Mouse (Mus musculus) midbrain, embryonic 10.5 days (tissue): ENCODE measurements at regions not wholly inside any gene's neighbourhood (a gene's known extent, or its start where the extent isn't known, plus 50 kb on each side); places are given as distances from the start of the nearest gene placed in this dataset.
A peak's percentile ranks its signal among the peaks of the same experiment; 100 is the strongest.

ENCODE experiments used
- DNase-seq: peaks from one replicate; pipeline ENCODE4 v3.0.0-alpha.2; 2017; ENCODE audit warnings: low spot score
- H3K27ac ChIP-seq: fragments of 300-500 bp; sonication (generic); replicated peaks from 2 replicates; pipeline ENCODE4 v1.5.1; 2016; ENCODE audit warnings: mild to moderate bottlenecking
- H3K27me3 ChIP-seq: fragments of 300-500 bp; sonication (generic); 2 replicates; pipeline ENCODE4 v1.6.1; 2016; ENCODE audit warnings: low read depth, mild to moderate bottlenecking; ENCODE audit not compliant: poor library complexity, severe bottlenecking
- H3K36me3 ChIP-seq: fragments of 300-500 bp; sonication (generic); 2 replicates; pipeline ENCODE4 v1.6.1; 2016; ENCODE audit warnings: mild to moderate bottlenecking, moderate library complexity
- H3K4me1 ChIP-seq: fragments of 300-500 bp; sonication (generic); 2 replicates; pipeline ENCODE4 v1.6.1; 2016
- H3K4me3 ChIP-seq: fragments of 300-500 bp; sonication (generic); 2 replicates; pipeline ENCODE4 v1.5.1; 2016; ENCODE audit warnings: mild to moderate bottlenecking, moderate library complexity
- H3K9me3 ChIP-seq: fragments of 300-500 bp; sonication (generic); replicated peaks from 2 replicates; pipeline ENCODE4 v1.6.1; 2016; ENCODE audit warnings: mild to moderate bottlenecking
- WGBS: fragments of 180-500 bp; shearing (Covaris S2); methylation state at CpG from one replicate; pipeline ENCODE4 v1.1.7; 2016; 5-methylcytosine and 5-hydroxymethylcytosine counted together

DNA sequence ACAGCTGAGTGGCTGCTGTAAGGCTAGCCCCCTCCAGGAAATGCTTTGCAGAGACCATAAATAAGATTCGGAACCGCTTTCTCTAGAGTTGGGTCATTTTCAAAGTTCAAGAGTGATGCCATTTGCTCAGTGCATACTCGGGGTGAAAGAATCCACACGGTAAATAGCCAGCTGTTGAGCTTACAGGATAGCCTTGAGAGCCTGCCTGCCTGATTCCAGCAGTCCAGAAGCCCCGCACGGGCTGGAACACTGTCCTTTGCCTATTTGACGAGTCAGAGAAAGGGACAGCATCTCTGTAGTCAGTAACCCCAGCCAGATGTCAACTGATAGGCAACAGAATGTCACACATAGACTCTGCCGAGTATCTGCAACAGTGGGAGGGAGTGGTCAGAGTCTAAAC, 140.7 kb downstream of the Zfp365 start:
- H3K36me3 ChIP-seq, result no peaks in the 10 kb centered on the region
- WGBS, result 87% methylated on average over 8 of the region's 8 CpGs
- H3K27ac ChIP-seq, result no peak overlapping the region
- H3K9me3 ChIP-seq, result no peaks in the 10 kb centered on the region
- H3K4me3 ChIP-seq, result no peak overlapping the region
- no peaks in the 10 kb centered on the region for H3K27me3 ChIP-seq
- DNase-seq, result no peak
- H3K4me1 ChIP-seq, result no peaks in the 10 kb centered on the region

DNA sequence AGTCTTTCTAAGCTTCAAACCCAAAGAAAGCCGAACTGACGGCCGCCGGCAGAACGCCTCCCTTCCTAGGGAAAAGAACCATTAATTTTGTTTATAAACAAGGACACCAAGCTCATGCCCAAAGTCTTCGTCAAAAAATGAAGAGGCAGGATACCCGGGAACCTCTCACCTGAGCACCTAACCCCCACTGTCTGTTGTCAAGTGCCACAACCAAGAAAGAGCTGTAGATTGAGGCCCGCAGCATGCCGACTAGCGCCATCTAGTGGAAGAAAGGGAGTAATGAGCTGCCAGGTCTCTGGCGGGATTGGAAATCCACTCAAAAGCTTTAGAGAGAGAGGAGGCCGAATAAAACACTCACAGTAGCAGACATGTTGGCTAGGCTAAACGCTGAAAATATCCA, 146.4 kb downstream of the Zfp365 start:
- Histone ChIP-seq H3K4me3 (no peak overlapping the region), H3K4me1 (no peaks in the 10 kb centered on the region)
- 44% methylated on average over 13 of the region's 13 CpGs for WGBS

DNA sequence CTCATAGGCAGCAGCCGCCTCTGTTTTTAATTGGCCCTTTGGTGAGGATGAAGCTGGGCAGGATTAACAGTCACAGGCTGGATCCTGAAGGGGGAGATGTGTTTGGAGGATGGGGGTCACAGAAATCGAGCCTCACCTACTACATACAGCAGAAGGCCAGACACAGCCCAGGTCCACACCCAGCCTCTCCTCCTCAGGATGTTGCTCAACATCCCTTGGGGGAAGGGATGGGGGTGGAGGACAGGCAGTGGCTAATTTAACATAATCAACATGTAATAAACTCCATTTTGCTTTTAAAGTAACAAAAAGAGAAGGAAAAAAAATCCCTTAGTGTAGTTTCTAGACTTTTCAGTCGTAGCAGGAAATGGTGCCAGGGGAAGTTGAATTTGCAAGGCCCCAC, 152.0 kb downstream of the Zfp365 start:
- Histone ChIP-seq H3K36me3 (no peaks in the 10 kb centered on the region), H3K27me3 (no peaks in the 10 kb centered on the region), H3K9me3 (no peaks in the 10 kb centered on the region), H3K4me1 (peaks cover 9% of the 10 kb centered on the region; the same call in 1 of the 2 replicates), H3K4me3 (no peak overlapping the region), H3K27ac (no peak overlapping the region)
- no peak for DNase-seq
- 63% methylated on average over 3 of the region's 3 CpGs for WGBS

More for the DNA sequence above, 146.4 kb downstream of the Zfp365 start:
- Histone ChIP-seq H3K36me3 (no peaks in the 10 kb centered on the region), H3K27me3 (no peaks in the 10 kb centered on the region), H3K27ac (no peak overlapping the region), H3K9me3 (no peaks in the 10 kb centered on the region)
- DNase-seq, result peak; percentile 61

DNA sequence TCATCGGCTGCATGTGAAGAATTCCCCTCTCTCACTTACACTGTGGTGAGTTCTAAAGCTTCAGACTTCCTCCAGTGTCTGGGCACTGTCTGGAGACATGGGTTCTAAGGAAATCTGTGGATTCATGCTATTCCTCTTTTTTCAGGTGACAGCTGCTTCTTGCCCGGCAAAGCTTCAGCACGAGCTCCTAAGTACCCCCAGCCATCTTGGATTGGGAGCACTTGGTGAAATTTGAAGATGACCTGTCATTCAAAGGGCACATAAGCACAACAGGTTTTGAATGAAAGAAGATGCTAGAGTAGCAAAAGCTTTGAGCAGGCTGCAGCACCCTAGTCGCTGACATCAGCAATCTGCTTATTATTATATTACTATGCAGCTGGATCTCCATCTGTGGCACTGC, 164.3 kb downstream of the Zfp365 start:
- no peaks in the 10 kb centered on the region for H3K9me3 ChIP-seq
- DNase-seq, result no peak
- H3K27me3 ChIP-seq, result no peaks in the 10 kb centered on the region
- peaks cover 7% of the 10 kb centered on the region for H3K4me1 ChIP-seq
- 86% methylated on average over 4 of the region's 4 CpGs for WGBS
- no peak overlapping the region for H3K27ac ChIP-seq
- H3K4me3 ChIP-seq, result no peak overlapping the region
- H3K36me3 ChIP-seq, result no peaks in the 10 kb centered on the region

DNA sequence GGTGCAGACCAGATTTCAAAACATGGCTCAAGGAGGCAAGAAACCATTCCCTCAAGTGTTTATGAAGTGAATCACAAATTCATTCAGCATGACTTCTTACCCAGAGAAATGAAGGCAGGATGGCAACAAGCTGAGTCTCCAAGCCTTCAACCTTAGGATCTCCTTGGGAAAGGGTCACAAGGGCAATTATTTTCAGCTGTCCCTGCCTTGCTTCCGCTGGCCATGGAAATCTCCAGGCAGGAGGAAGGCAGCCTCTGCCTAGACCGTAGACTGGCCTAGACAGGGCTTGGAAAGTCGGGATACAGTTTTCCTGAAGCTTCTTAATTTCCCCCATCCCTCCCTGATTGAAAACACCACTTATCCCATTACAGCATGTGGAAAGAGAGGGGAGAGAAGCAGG, 165.0 kb downstream of the Zfp365 start:
- no peak overlapping the region for H3K27ac ChIP-seq
- no peaks in the 10 kb centered on the region for H3K36me3 ChIP-seq
- peak; percentile 23 for DNase-seq
- 79% methylated on average over 3 of the region's 3 CpGs for WGBS
- H3K9me3 ChIP-seq, result no peaks in the 10 kb centered on the region
- peaks cover 8% of the 10 kb centered on the region for H3K4me1 ChIP-seq
- no peaks in the 10 kb centered on the region for H3K27me3 ChIP-seq
- no peak overlapping the region for H3K4me3 ChIP-seq

DNA sequence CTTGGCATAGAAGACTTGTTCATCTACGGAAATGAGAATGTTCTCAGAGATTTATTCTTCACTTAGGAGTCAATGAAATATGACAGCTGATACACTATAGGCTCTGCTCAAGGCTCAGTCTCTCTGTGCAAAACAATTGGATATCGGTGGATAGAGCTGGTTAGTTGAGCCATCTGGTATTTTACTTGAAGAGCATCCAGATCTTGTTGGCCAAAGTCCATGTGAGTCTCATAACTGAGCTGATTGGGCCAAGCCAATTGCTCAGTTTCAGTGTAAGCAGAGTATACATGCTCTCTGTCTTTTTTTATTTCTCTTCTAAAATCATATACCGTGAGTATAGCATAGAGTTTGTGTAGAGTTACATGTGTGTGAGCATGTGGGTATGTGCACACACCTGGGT, 166.3 kb downstream of the Zfp365 start:
- Histone ChIP-seq H3K4me3 (no peak overlapping the region), H3K36me3 (no peaks in the 10 kb centered on the region), H3K27me3 (no peaks in the 10 kb centered on the region), H3K9me3 (no peaks in the 10 kb centered on the region), H3K4me1 (peaks cover 8% of the 10 kb centered on the region), H3K27ac (no peak overlapping the region)
- no peak for DNase-seq
- 91% methylated on average over 3 of the region's 3 CpGs for WGBS

DNA sequence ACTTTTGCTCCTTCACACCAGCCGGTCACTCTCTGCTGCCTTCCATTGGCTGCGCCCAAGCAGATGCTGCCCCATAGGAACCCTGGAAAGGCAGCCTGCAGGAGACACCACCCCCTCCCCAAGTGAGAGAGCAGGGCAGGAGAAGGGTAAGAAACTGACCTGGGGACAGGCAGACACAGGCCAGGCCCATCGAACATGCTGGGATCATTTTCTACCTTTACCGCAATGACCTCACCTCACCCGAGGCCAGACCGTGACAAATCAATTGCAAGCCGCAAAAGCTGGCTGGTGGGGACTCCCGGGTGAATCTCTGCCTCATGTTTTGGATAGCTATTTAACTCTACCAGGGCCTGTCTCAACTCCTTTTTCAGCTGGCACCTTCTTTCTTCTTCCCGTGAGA, 168.9 kb downstream of the Zfp365 start:
- WGBS, result 63% methylated on average over 9 of the region's 9 CpGs
- Histone ChIP-seq H3K27me3 (no peaks in the 10 kb centered on the region), H3K9me3 (no peaks in the 10 kb centered on the region), H3K4me3 (no peak overlapping the region), H3K27ac (no peak overlapping the region), H3K36me3 (no peaks in the 10 kb centered on the region), H3K4me1 (peaks cover 8% of the 10 kb centered on the region)
- DNase-seq, result no peak

DNA sequence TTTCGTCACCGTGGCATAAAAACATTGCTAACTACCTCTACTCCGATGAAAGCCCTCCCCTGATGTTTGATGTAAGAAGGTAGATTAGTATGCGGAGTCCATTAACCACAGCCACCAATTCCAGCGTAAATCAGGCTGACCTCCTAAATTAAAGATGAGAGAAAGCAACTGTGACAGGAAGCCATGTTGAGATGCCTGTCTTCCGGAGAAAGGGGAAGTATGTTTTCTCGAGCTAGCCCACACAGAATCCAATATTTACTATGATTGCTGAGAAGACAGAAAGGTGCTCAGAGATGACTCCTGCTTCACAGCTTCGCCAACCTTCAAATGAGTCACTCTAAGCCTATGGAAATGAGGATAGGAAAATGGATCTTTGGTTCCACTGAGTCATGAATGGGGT, 169.6 kb downstream of the Zfp365 start:
- H3K9me3 ChIP-seq, result no peaks in the 10 kb centered on the region
- WGBS, result 90% methylated on average over 8 of the region's 8 CpGs
- H3K27ac ChIP-seq, result no peak overlapping the region

DNA sequence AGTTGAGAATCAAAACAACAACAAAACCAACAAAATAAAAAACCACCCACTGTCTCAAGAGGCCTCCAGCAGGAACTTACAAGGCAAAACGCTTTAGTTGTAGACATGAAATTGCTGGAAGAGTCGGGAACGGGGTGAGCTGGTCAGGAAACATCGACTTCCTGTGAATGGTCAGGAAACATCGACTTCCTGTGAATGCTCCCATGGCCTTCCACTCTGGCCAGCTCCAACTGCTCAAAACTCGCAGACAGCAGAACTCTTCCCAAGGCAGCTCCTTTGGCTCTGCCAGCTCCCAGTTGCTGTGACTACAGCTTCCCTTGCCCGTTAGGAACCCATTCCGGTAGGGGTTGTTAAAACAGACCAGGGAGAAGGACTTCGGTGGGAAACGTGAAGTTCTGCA, 170.2 kb downstream of the Zfp365 start:
- no peaks in the 10 kb centered on the region for H3K36me3 ChIP-seq
- DNase-seq, result no peak
- WGBS, result 82% methylated on average over 10 of the region's 10 CpGs

More for the DNA sequence above, 169.6 kb downstream of the Zfp365 start:
- Histone ChIP-seq H3K4me1 (peaks cover 8% of the 10 kb centered on the region), H3K4me3 (no peak overlapping the region), H3K36me3 (no peaks in the 10 kb centered on the region), H3K27me3 (no peaks in the 10 kb centered on the region)
- no peak for DNase-seq

DNA sequence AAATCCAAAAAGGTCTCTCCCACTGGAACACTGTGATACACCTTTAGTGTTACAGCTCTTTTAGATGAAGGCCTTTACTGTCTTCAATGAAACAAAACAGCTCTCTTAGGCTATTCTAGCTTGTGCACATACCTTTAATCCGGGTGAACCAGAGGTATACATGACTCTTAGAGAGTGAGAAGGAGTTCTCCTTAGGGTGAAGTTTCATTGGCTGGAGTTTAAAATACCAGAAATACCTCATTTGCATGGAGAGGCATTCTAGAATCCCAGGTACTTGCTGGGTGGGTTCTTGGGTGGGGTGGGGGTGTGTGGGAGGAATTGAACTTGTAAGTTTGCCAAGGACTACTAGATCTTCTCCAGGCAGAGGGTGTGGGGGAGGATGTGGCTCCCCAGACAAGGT, 173.3 kb downstream of the Zfp365 start:
- H3K4me1 ChIP-seq, result peaks cover 8% of the 10 kb centered on the region
- no peaks in the 10 kb centered on the region for H3K36me3 ChIP-seq
- DNase-seq, result no peak
- no peaks in the 10 kb centered on the region for H3K9me3 ChIP-seq
- 57% methylated on average over 1 of the region's 1 CpGs for WGBS
- H3K4me3 ChIP-seq, result no peak overlapping the region
- no peak overlapping the region for H3K27ac ChIP-seq
- H3K27me3 ChIP-seq, result no peaks in the 10 kb centered on the region

More for the DNA sequence above, 170.2 kb downstream of the Zfp365 start:
- H3K4me3 ChIP-seq, result no peak overlapping the region
- peaks cover 8% of the 10 kb centered on the region for H3K4me1 ChIP-seq
- H3K27ac ChIP-seq, result no peak overlapping the region
- H3K27me3 ChIP-seq, result no peaks in the 10 kb centered on the region
- no peaks in the 10 kb centered on the region for H3K9me3 ChIP-seq

DNA sequence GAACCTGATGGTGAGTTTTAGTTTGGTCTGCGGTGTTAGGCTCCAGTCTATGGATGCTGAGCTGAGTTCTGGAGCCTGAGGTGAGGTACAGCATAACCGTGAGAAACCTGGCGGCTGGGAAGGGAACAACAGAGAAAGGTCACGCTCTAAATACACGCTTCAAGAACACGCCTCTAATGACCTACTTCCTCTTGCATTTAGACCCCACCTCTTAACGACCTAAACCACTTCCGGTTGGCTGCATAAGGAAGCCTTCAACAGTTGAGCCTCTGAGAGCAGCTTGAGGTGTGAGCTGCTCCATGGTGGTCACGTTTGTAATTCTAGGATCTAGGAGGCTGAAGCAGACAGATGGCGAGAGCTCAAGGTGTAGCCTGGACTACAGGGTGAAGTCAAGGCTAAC, 175.8 kb downstream of the Zfp365 start:
- 91% methylated on average over 10 of the region's 10 CpGs for WGBS
- no peak for DNase-seq
- Histone ChIP-seq H3K27me3 (no peaks in the 10 kb centered on the region), H3K36me3 (no peaks in the 10 kb centered on the region), H3K27ac (no peak overlapping the region), H3K4me1 (no peaks in the 10 kb centered on the region), H3K9me3 (no peaks in the 10 kb centered on the region), H3K4me3 (no peak overlapping the region)

DNA sequence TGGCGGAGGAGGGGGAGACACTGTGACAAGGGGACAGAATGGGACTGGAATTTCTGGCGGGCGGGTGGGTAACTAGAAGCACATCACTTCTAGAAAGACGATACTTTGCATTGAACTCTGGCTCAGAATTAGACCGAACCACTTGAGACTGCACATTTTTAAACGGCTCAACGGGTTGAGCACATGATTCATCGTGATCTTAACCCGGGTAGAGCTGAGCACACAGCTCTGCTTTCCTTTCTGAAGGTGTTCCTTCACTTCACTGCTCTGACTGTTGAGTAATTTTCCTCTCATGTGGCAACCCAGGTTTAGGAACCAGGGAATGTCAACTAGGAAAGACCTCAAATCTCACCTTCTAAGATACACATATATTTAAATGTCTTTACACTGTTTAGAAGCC, 180.9 kb downstream of the Zfp365 start:
- no peaks in the 10 kb centered on the region for H3K9me3 ChIP-seq
- DNase-seq, result no peak
- H3K4me1 ChIP-seq, result no peaks in the 10 kb centered on the region
- H3K36me3 ChIP-seq, result no peaks in the 10 kb centered on the region
- no peak overlapping the region for H3K27ac ChIP-seq
- H3K27me3 ChIP-seq, result no peaks in the 10 kb centered on the region
- 88% methylated on average over 9 of the region's 9 CpGs for WGBS
- H3K4me3 ChIP-seq, result no peak overlapping the region

DNA sequence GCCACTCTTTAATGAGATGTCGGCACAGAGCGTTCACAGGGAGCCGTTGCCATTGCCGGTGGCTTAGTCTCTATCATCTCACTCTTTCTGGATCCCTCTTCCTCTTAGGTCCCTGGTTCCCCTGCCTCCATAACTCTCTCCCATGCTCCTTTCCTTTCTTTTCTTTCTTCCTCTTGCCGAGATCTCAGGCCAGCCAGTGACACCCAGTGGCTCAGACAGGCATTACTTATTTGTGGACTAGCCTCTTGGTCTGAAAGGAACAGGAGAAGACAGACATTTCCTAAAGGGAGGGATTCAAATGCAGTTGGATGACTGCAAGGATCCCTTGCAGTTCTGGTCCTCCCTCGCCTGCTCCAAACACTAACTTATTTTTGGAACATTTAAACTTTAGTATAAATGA, 180.5 kb upstream of the Ado start:
- 56% methylated on average over 6 of the region's 6 CpGs for WGBS
- Histone ChIP-seq H3K36me3 (no peaks in the 10 kb centered on the region), H3K27ac (no peak overlapping the region), H3K9me3 (no peaks in the 10 kb centered on the region), H3K4me3 (no peak overlapping the region), H3K27me3 (no peaks in the 10 kb centered on the region), H3K4me1 (no peaks in the 10 kb centered on the region)
- DNase-seq, result peak; percentile 39

DNA sequence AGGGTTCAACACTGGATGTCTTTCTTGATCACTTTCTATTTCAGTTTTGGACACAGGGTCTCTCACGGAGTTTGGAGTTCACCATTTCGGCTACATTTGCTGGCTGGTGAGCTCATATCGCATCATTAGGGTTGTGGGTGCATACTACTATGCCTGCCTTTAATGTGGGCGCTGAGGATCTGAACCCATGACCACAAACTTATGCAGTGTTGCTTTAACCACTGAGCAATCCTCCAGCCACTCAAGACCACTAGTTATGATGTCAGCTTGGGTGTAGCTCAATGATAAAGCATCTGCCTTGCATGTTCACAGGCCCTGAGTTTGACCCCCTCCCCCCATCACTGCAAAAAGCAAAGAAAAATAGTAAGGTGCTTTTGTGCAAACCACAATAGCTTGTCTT, 178.8 kb upstream of the Ado start:
- no peaks in the 10 kb centered on the region for H3K9me3 ChIP-seq
- no peak overlapping the region for H3K4me3 ChIP-seq
- no peaks in the 10 kb centered on the region for H3K4me1 ChIP-seq
- no peak for DNase-seq
- no peaks in the 10 kb centered on the region for H3K27me3 ChIP-seq
- 87% methylated on average over 4 of the region's 4 CpGs for WGBS
- H3K36me3 ChIP-seq, result no peaks in the 10 kb centered on the region
- no peak overlapping the region for H3K27ac ChIP-seq
